Mouse (Mus musculus) embryonic stem cell, embryonic (primary cell): ENCODE data around the gene Ffar3.

Experiments used
- CTCF ChIA-PET, 4 experiments: fragments of 300-600 bp in 2 of 4; fragments of 350-600 bp in 2 of 4; sonication (Branson Sonifier 250); formaldehyde crosslinking; loops; one replicate each; lab custom pipeline; 2022; ENCODE audit warnings: inconsistent platforms in 2 of 4; lab: Charles Lee
- POLR2A ChIA-PET, 4 experiments: fragments of 300-600 bp in 2 of 4; fragments of 350-600 bp in 2 of 4; sonication (Branson Sonifier 250); formaldehyde crosslinking; loops; one replicate each; lab custom pipeline; 2022; ENCODE audit warnings: antibody characterized with exemption in 4 of 4, inconsistent platforms in 1 of 4; lab: Charles Lee

The Ffar3 gene

DNA sequence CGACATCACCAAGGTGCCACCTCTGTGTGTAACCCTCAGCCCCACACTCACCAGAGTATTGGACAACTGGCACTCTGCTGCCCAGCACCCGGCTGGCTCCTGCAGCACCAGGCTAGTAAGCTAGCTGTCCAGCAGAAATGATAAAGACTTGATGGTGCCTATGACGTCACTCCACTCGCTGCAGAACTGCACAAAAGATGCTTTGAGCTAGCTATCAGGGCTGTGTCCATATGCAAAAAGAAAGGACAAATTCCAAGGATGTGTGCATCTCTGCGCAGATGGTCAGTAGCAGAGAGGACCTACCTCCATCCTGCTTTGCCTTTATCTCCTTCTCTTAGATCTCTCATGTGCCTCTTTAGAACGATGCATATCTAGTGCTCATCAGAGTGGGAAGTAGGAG is at the start of gene Ffar3:
Ffar3 (minus strand) TSS at position 101 of the 400 bp plus-strand sequence.
- ChIA-PET CTCF (interaction anchor here in 3 of 4 experiments (0.7 to 3.3 kb wide), 9 partner anchors 17 to 118 kb away, joined by 3 to 21 read pairs (median 4); partner anchors contain the start of gene Fam187b (in 1 of the 3)), POLR2A (interaction anchor here (0.8 to 2.7 kb wide), 11 partner anchors 9 to 58 kb away, joined by 3 to 10 read pairs (median 3); no protein-coding TSS in a partner anchor)

GRCm38 (mm10) chr7:30904042-30904441 is 48.1 kb upstream of the Ffar3 start:
- ChIA-PET POLR2A (interaction anchor here in 1 of 4 experiments (0.9 to 1.2 kb wide), 2 partner anchors 52 to 64 kb away, joined by 3 to 4 read pairs; partner anchors contain the start of gene Usf2), CTCF (interaction anchor here in 2 of 4 experiments (0.7 to 1.3 kb wide), 3 partner anchors 31 to 93 kb away, joined by 3 read pairs; no protein-coding TSS in a partner anchor)

DNA sequence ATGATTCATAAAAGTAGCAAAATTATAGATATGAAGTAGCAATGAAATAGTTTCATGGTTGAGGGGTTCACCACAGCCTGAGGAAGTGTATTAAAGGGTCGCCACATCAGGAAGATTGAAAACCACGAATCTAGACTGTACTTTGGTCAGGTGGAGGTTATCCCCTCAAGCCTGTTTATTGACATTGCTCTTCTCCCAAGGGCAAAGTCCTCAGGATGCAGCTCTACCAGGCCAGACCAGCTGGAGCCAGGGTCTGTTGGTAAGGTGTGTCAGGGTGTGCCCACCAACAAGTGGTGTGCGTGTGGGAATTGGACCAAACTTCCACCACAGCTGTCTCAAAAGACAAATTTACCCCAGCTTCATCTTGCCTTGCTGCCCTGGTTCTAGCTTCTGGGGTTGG is 39.2 kb upstream of the Ffar3 start:
- POLR2A ChIA-PET: interaction anchor here in 1 of 4 experiments (1.1 kb wide), 1 partner anchor 8 kb away, joined by 3 read pairs; no protein-coding TSS in a partner anchor
- CTCF ChIA-PET: interaction anchor here in 1 of 4 experiments (0.8 kb wide), 1 partner anchor 117 kb away, joined by 3 read pairs; no protein-coding TSS in a partner anchor

DNA sequence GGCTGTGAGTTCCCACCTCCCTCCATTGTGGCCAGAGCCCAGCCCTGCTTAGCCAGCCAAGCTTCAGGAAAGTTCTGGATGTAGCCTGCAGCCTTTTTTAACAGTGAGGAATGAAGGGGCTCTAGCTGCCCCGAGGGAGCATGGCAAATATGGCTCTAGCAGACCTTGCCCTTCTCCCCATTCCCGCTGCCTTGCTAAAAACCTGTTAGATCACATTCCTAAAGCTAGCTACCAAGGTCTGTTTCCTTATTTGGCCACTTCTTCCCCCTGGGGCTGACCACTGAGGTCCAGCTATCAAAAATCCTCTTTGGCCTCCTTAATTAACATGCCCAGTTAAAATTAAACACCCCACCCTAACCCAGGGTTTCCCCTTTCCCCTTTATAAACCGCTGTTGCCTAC is 36.5 kb upstream of the Ffar3 start:
- ChIA-PET CTCF (no interaction called here), POLR2A (interaction anchor here in 2 of 4 experiments (0.6 to 0.9 kb wide), 3 partner anchors 13 to 241 kb away, joined by 3 to 5 read pairs (median 3); no protein-coding TSS in a partner anchor)

DNA sequence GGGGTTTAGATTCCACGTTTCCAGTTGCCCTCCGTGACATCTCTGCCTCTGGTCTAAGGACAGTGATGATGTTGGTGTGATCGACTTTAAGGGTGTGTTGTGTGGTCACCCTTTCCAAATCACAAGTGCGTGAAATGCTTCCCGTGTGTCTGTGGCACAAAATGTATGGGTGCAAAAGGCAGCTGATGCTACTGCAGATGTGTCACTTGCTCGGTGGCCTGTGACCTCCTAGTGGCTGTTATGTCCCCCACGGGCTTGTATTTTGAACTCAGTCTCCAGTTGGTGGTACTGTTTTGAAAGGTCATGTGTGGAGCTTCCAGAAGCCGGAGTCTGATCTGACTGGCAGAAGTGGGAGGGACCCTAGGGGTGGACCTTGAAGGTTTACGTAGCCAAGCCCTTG is 35.8 kb upstream of the Ffar3 start:
- ChIA-PET CTCF (interaction anchor here in 1 of 4 experiments (0.6 kb wide), 1 partner anchor 32 kb away, joined by 4 read pairs; no protein-coding TSS in a partner anchor), POLR2A (interaction anchor here in 1 of 4 experiments (0.9 kb wide), 1 partner anchor 13 kb away, joined by 3 read pairs; no protein-coding TSS in a partner anchor)

DNA sequence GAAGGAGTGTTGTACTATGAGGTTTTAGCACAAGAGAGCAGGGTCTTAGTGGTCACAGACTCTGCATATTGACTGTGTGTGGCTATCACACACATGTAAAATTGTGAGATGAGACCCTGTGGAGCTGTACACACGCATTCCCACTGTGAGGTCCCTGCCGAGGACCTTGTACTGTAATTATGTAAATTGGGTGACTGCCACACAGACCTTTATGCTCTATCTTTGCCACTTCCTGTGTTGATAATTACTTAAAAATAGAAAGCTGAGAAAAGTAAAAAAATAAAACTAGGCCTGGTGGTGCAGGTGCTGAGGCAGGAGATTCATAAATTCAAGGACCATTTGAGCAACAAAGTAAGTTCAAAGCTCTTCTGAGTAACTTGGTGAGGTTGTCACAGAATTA is 34.7 kb upstream of the Ffar3 start:
- ChIA-PET CTCF (interaction anchor here in 1 of 4 experiments (0.7 kb wide), 1 partner anchor 66 kb away, joined by 6 read pairs; the partner anchor contains the start of gene Usf2), POLR2A (no interaction called here)

- ChIA-PET POLR2A (interaction anchor here in 1 of 4 experiments (0.9 to 1.5 kb wide), 2 partner anchors 16 to 182 kb away, joined by 3 to 4 read pairs; no protein-coding TSS in a partner anchor), CTCF (interaction anchor here in 2 of 4 experiments (0.6 to 1.0 kb wide), 2 partner anchors 16 to 30 kb away, joined by 3 to 5 read pairs; no protein-coding TSS in a partner anchor)
Observed at GRCm38 (mm10) chr7:30888786-30889185, 32.8 kb upstream of the Ffar3 start.

DNA sequence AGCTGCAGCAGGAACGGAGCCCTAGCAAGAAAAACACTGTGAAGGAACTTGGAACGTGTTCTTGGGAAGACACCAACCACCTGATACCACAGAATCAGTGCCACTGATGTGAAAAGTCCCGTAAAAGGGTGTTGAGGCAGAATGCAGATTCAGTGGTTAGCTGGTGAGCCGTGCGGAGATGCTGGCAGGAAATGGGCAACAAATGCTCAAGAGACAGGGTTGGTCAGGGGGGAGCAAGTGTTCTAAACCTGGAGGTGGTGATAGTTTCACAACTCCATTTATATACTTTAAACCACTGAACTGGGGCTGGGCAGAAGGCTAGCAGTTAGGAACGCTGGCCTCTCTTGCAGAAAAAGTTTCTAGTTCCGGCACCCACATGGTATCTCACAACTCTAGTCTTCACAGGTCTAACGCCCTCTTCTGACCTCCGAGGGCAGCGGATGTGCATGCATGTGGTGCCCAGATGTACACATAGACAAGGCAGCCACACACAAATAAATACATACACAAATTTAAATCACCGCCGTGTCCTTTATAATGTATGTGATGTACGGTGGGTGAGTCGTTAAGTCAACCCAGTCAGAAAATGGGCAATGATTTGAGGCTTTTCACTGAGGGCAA is 31.7 kb upstream of the Ffar3 start:
- ChIA-PET CTCF (interaction anchor here in 1 of 4 experiments (0.6 kb wide), 1 partner anchor 219 kb away, joined by 3 read pairs; no protein-coding TSS in a partner anchor), POLR2A (interaction anchor here in 1 of 4 experiments (1.1 kb wide), 1 partner anchor 8 kb away, joined by 3 read pairs; no protein-coding TSS in a partner anchor)

DNA sequence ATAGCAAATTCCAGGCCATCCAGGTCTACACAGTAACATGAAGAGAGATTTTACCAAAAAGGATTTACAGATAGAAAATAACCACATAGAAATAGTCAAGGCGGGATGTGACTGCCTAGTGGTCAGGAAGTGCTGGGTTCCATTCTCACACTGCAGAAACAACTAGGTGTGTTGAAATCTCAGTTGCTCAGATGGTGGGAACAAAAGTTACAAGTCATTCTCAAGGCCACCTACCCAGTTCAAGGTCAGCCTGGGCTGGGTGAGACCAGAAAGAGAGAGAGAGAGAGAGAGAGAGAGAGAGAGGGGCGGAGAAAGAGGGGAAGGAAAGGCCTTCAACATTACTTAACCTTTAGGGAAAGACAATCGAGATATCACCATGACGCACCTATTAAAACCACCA is 30.9 kb upstream of the Ffar3 start:
- CTCF ChIA-PET: no interaction called here
- POLR2A ChIA-PET: interaction anchor here in 1 of 4 experiments (1.1 kb wide), 1 partner anchor 9 kb away, joined by 3 read pairs; no protein-coding TSS in a partner anchor

DNA sequence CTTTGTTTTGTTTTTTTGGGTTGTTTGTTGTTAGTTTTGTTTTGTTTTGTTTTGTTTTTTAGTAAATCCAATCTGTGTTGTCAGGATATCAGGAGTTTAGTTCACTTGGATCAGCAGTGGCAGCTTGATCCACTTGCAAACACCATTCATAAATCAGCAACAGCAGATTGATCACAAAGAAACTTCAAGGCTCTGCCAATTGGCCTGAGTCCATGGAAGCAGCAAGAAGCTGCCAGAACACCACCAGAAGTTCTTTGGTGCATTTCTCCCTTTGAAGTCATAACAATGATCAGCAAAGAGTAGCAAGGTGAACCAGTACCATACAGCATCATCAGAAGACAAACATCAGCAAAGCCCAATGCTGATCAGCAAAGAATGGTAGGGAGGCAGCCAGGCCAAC is 28.1 kb upstream of the Ffar3 start:
- ChIA-PET CTCF (interaction anchor here in 2 of 4 experiments (1.4 to 4.2 kb wide), 5 partner anchors 10 to 194 kb away, joined by 3 to 18 read pairs (median 4); partner anchors contain the start of genes Fam187b (in 1 of the 2) and Lsr (in 1 of the 2)), POLR2A (interaction anchor here in 1 of 4 experiments (0.9 to 1.0 kb wide), 3 partner anchors 10 to 128 kb away, joined by 3 to 4 read pairs (median 4); no protein-coding TSS in a partner anchor)

DNA sequence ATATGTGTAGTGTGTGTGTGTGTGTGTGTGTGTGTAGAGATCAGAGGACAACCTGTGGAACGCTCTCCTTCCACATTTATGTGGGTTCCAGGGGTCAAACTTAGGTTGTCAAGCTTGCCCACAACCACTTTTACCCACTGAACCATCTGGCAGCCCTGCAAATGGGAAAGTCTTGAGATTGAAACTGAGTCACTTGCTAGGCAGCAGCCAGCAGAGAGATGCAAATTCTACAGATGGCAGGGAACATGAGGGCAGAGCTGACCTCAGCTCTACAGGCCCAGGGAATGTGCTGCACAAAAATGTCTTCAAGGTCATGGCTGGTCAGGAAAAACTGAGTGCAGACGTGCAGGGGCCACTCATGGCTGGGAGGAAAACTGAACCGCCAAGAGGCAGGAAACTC is 25.4 kb upstream of the Ffar3 start:
- ChIA-PET CTCF (interaction anchor here in 2 of 4 experiments (1.5 to 4.2 kb wide), 3 partner anchors 8 to 76 kb away, joined by 3 to 18 read pairs (median 4); no protein-coding TSS in a partner anchor), POLR2A (no interaction called here)

GRCm38 (mm10) chr7:30880176-30880575 is 24.2 kb upstream of the Ffar3 start, which contains the start of gene Cd22:
Gene Cd22 (minus strand): TSS chr7:30880342.
- CTCF ChIA-PET: interaction anchor here in 1 of 4 experiments (1.1 kb wide), 1 partner anchor 21 kb away, joined by 4 read pairs; no protein-coding TSS in a partner anchor
- POLR2A ChIA-PET: no interaction called here

GRCm38 (mm10) chr7:30878950-30879349 is 23.0 kb upstream of the Ffar3 start:
- ChIA-PET POLR2A (interaction anchor here in 1 of 4 experiments (0.7 to 1.2 kb wide), 4 partner anchors 13 to 68 kb away, joined by 3 to 4 read pairs (median 4); no protein-coding TSS in a partner anchor), CTCF (interaction anchor here in 2 of 4 experiments (0.6 to 1.1 kb wide), 3 partner anchors 20 to 219 kb away, joined by 3 to 4 read pairs (median 3); no protein-coding TSS in a partner anchor)

DNA sequence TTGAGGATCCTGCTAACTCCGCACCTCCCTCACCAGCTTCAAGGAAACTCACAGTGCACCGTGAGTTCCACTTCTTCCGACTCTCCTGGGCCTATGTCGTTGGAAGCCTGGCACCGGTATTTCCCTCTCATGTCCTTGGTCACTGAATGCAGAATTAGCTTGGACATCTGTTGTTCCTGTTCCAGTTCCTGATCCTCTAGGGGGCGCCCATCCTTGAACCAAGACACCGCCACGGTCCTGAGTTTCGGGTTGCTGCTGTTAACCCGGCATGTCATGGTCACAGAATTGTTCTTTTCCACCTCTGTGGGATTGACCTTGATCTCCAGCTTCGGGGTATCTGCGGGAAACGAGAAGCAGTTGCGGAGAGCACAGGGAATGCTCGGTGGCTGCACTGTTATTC is 17.1 kb upstream of the Ffar3 start:
- ChIA-PET POLR2A (interaction anchor here (0.5 to 2.7 kb wide), 20 partner anchors 10 to 194 kb away, joined by 3 to 16 read pairs (median 4); partner anchors contain the start of genes Ffar1 (in 2 of the 4), Usf2 (in 2 of the 4) and Ffar3 (in 1 of the 4)), CTCF (interaction anchor here (0.6 to 3.0 kb wide), 53 partner anchors 9 to 1856 kb away, joined by 3 to 39 read pairs (median 4); partner anchors contain the start of genes Ffar1 (in 3 of the 4), Fam187b (in 2 of the 4), Lsr (in 2 of the 4) and Ffar2 (in 1 of the 4))

GRCm38 (mm10) chr7:30863386-30863785 is 7.4 kb upstream of the Ffar3 start:
- ChIA-PET CTCF (interaction anchor here (0.7 to 6.7 kb wide), 6 partner anchors 10 to 296 kb away, joined by 3 to 202 read pairs (median 4); partner anchors contain the start of genes Fam187b (in 1 of the 4) and Lsr (in 1 of the 4)), POLR2A (interaction anchor here in 2 of 4 experiments (0.6 to 0.9 kb wide), 2 partner anchors 16 to 73 kb away, joined by 4 to 8 read pairs; no protein-coding TSS in a partner anchor)

GRCm38 (mm10) chr7:30861464-30861863 is 5.5 kb upstream of the Ffar3 start, which contains the start of gene Ffar1:
Gene Ffar1 (minus strand): TSS chr7:30861564.
- ChIA-PET POLR2A (interaction anchor here in 2 of 4 experiments (0.6 to 2.7 kb wide), 11 partner anchors 9 to 176 kb away, joined by 3 to 9 read pairs (median 3); no protein-coding TSS in a partner anchor), CTCF (interaction anchor here (0.5 to 6.7 kb wide), 15 partner anchors 8 to 623 kb away, joined by 3 to 202 read pairs (median 6); partner anchors contain the start of genes Fam187b (in 1 of the 4), Haus5 (in 1 of the 4) and Lsr (in 1 of the 4))
